Mouse (Mus musculus) CH12.LX (cell line): Measurements from ENCODE around the gene Zbtb38. TPM values are rescaled to one million over a fixed set of nuclear protein-coding genes. Genes with fewer than 3 reads are reported as not detected.

Source experiments
- DNase-seq: peaks from one replicate; pipeline ENCODE4 v3.0.0-alpha.2; 2013; ENCODE audit errors: extremely low read depth
- H3K27ac ChIP-seq: 2 replicates; pipeline ENCODE4 v1.5.1; 2012; ENCODE audit warnings: low read depth, mild to moderate bottlenecking, control low read depth, moderate library complexity; ENCODE audit not compliant: insufficient read depth
- H3K27me3 ChIP-seq: replicated peaks from 2 replicates; pipeline ENCODE3; 2012; ENCODE audit warnings: inconsistent platforms
- H3K36me3 ChIP-seq, 2 experiments: replicated peaks in 1 of 2; 2 replicates each; pipeline versions ENCODE3 to v1.6.1; 2012; ENCODE audit warnings: inconsistent platforms in 1 of 2, low read length in 1 of 2, mild to moderate bottlenecking in 1 of 2, mixed read lengths in 1 of 2, moderate library complexity in 1 of 2; ENCODE audit not compliant: control insufficient read depth in 1 of 2, insufficient read depth in 1 of 2
- H3K4me1 ChIP-seq, 2 experiments: 2 replicates each; pipeline ENCODE4 v1.6.1; 2012; ENCODE audit warnings: inconsistent platforms in 1 of 2, moderate library complexity in 1 of 2; ENCODE audit not compliant: insufficient read depth in 2 of 2, control insufficient read depth in 1 of 2
- H3K4me2 ChIP-seq: 2 replicates; pipeline ENCODE4 v1.6.1; 2012; ENCODE audit warnings: low read depth, mild to moderate bottlenecking, control low read depth; ENCODE audit not compliant: poor library complexity, insufficient read depth, severe bottlenecking
- H3K4me3 ChIP-seq, 3 experiments: fragments of 150-350 bp in 1 of 3; sonication (generic) in 1 of 3; replicated peaks in 1 of 3; 2 replicates each; pipeline versions ENCODE3 to v1.5.1; 2011 to 2012; ENCODE audit warnings: low read depth in 2 of 3, low read length in 2 of 3, mild to moderate bottlenecking in 2 of 3, moderate library complexity in 2 of 3, control low read depth in 1 of 3, improper control_type of control experiment in 1 of 3, inconsistent platforms in 1 of 3, mixed read lengths in 1 of 3; ENCODE audit not compliant: poor library complexity in 1 of 3
- H3K79me2 ChIP-seq: replicated peaks from 2 replicates; pipeline ENCODE4 v1.6.1; 2012; ENCODE audit warnings: mild to moderate bottlenecking, moderate library complexity; ENCODE audit not compliant: control insufficient read depth, poor library complexity, insufficient read depth, severe bottlenecking; ENCODE audit errors: extremely low read depth
- H3K9ac ChIP-seq: 2 replicates; pipeline ENCODE4 v1.6.1; 2012; ENCODE audit warnings: low read depth, mild to moderate bottlenecking, control low read depth, moderate library complexity; ENCODE audit not compliant: insufficient read depth
- H3K9me3 ChIP-seq: replicated peaks from 2 replicates; pipeline ENCODE3; 2012; ENCODE audit warnings: low read length, inconsistent platforms, mixed read lengths
- BHLHE40 ChIP-seq: IDR thresholded peaks from 2 replicates; pipeline ENCODE4 v1.6.1; 2011; ENCODE audit warnings: mild to moderate bottlenecking, low read depth, low read length, improper control_type of control experiment
- E2F4 ChIP-seq: IDR thresholded peaks from 2 replicates; pipeline ENCODE4 v1.6.1; 2011; ENCODE audit warnings: low read depth, low read length, improper control_type of control experiment; ENCODE audit not compliant: insufficient replicate concordance
- ELF1 ChIP-seq: IDR thresholded peaks from 2 replicates; pipeline ENCODE4 v1.6.1; 2014; ENCODE audit warnings: low read depth, mild to moderate bottlenecking, inconsistent platforms, low read length, improper control_type of control experiment
- ETS1 ChIP-seq: conservative IDR thresholded peaks from 2 replicates; pipeline ENCODE4 v1.6.1; 2012; ENCODE audit warnings: low read depth, mild to moderate bottlenecking, inconsistent platforms, low read length, improper control_type of control experiment, moderate library complexity
- MAFK ChIP-seq: IDR thresholded peaks from 2 replicates; pipeline ENCODE4 v1.6.1; 2011; ENCODE audit warnings: low read length, improper control_type of control experiment; ENCODE audit not compliant: insufficient replicate concordance
- MAX ChIP-seq: IDR thresholded peaks from 2 replicates; pipeline ENCODE4 v1.6.1; 2011; ENCODE audit warnings: low read length, improper control_type of control experiment
- MYC ChIP-seq: IDR thresholded peaks from 2 replicates; pipeline ENCODE4 v1.6.1; 2011; ENCODE audit warnings: low read depth, mild to moderate bottlenecking, improper control_type of control experiment, low read length
- NRF1 ChIP-seq: IDR thresholded peaks from 2 replicates; pipeline ENCODE4 v1.6.1; 2014; ENCODE audit warnings: low read depth, mild to moderate bottlenecking, inconsistent platforms, low read length, improper control_type of control experiment, moderate library complexity
- POLR2A ChIP-seq: IDR thresholded peaks from 2 replicates; pipeline ENCODE4 v1.6.1; 2011; ENCODE audit warnings: low read depth, mild to moderate bottlenecking, improper control_type of control experiment, low read length
- POLR2AphosphoS2 ChIP-seq: IDR thresholded peaks from 2 replicates; pipeline ENCODE4 v1.6.1; 2011; ENCODE audit warnings: low read depth, low read length, improper control_type of control experiment
- RCOR1 ChIP-seq: conservative IDR thresholded peaks from 2 replicates; pipeline ENCODE4 v1.6.1; 2012; ENCODE audit warnings: low read depth, mild to moderate bottlenecking, inconsistent platforms, low read length, improper control_type of control experiment
- SIN3A ChIP-seq: IDR thresholded peaks from 2 replicates; pipeline ENCODE4 v1.6.1; 2012; ENCODE audit warnings: low read length, improper control_type of control experiment, inconsistent platforms
- SMC3 ChIP-seq: IDR thresholded peaks from 2 replicates; pipeline ENCODE4 v1.6.1; 2011; ENCODE audit warnings: low read depth, low read length, improper control_type of control experiment
- UBTF ChIP-seq: IDR thresholded peaks from 2 replicates; pipeline ENCODE4 v1.6.1; 2012; ENCODE audit warnings: low read depth, mild to moderate bottlenecking, inconsistent platforms, low read length, improper control_type of control experiment, moderate library complexity
- USF1 ChIP-seq: IDR thresholded peaks from 2 replicates; pipeline ENCODE4 v1.6.1; 2014; ENCODE audit warnings: low read depth, mild to moderate bottlenecking, inconsistent platforms, low read length, improper control_type of control experiment
- USF2 ChIP-seq: conservative IDR thresholded peaks from 2 replicates; pipeline ENCODE4 v1.6.1; 2011; ENCODE audit warnings: low read depth, low read length, improper control_type of control experiment
- ZC3H11A ChIP-seq: IDR thresholded peaks from 2 replicates; pipeline ENCODE4 v1.6.1; 2012; ENCODE audit warnings: low read depth, mild to moderate bottlenecking, inconsistent platforms, low read length, improper control_type of control experiment
- ZKSCAN1 ChIP-seq: IDR thresholded peaks from 2 replicates; pipeline ENCODE4 v1.6.1; 2012; ENCODE audit warnings: low read depth, inconsistent platforms, low read length, improper control_type of control experiment, borderline replicate concordance
- dilution Hi-C: fragments of 300-500 bp; cut with MboI; formaldehyde crosslinking; loops from 2 replicates; pipeline ENCODE4 v1.14.3; 2020; ENCODE audit warnings: low sequenced_read_pairs; ENCODE audit not compliant: extremely low pct_unique_long_range_greater_than_20kb, extremely low pct_ligation_motif_present
- in situ Hi-C: fragments of 300-500 bp; cut with MboI; formaldehyde crosslinking; loops from 3 replicates; pipeline ENCODE4 v1.14.3; 2019; ENCODE audit warnings: low sequenced_read_pairs, low pct_ligation_motif_present, low pct_unique_long_range_greater_than_20kb, mixed read lengths
- polyA plus RNA-seq: library from polyadenylated mRNA; unstranded; fragments of >175 nt; gene quantifications from 2 replicates; pipeline ENCODE4 v1.2.1, GENCODE M21; 2012; ENCODE audit warnings: low read depth; ENCODE audit not compliant: insufficient read length
- total RNA-seq, 2 experiments: library from RNA; depleted of rRNA; stranded (reverse); fragments of 300-350 nt in 1 of 2; fragments of >200 nt in 1 of 2; gene quantifications; 2 replicates each; pipeline ENCODE4 v1.2.3; 2012 to 2014

The Zbtb38 gene
- total and polyA plus RNA-seq, 3 experiments, result 51.7 to 102 (median 68.8) TPM

DNA sequence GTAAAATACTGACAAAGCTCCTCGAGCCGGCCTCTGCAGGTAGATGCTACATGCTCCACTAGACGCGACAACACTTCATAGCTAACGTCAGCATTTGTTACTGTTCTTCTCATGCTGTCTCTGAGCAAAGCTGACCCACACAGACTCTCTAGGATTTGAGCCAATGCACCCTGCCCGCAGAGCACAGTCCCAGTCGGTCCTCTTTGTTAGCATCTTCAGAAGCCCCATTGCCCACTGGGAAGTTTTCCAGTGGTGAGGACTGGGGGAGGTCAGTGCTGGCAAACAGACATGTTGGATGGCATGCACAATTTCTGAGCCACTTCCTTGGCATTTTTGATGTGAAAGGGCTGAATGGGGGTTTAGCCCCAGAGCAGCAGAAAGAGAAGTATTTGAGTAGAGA, 113.2 kb downstream of the Zbtb38 start:
- no peak overlapping the region for H3K9ac ChIP-seq
- no peaks in the 10 kb centered on the region for H3K27me3 ChIP-seq
- H3K4me1 ChIP-seq, result peaks cover 0 to 14% of the 10 kb centered on the region in 2 experiments; a peak in 2 of 4 replicates
- peaks cover 2% of the 10 kb centered on the region for H3K9me3 ChIP-seq
- H3K27ac ChIP-seq, result no peak overlapping the region
- no peaks in the 10 kb centered on the region for H3K79me2 ChIP-seq
- H3K36me3 ChIP-seq, result no peaks in the 10 kb centered on the region
- no peak for TF ChIP-seq UBTF
- TF ChIP-seq MYC, result no peak
- no peak for TF ChIP-seq POLR2AphosphoS2
- no peak for TF ChIP-seq RCOR1
- TF ChIP-seq ELF1, result no peak
- TF ChIP-seq ZKSCAN1, result no peak
- TF ChIP-seq NRF1, result no peak
- TF ChIP-seq POLR2A, result no peak
- no peak for TF ChIP-seq BHLHE40
- no peak for TF ChIP-seq ETS1
- TF ChIP-seq, all 38 proteins: peak for 0
- dilution Hi-C loops (no loop called here), in situ Hi-C loops (no loop called here)
- no peak for DNase-seq
- Histone ChIP-seq H3K4me3 (no peak overlapping the region), H3K4me2 (no peak overlapping the region)

- H3K27me3 ChIP-seq, result no peaks in the 10 kb centered on the region
- in situ Hi-C loops, result no loop called here
- H3K9me3 ChIP-seq, result peaks cover 2% of the 10 kb centered on the region
- H3K4me1 ChIP-seq, result peaks cover 0 to 22% of the 10 kb centered on the region in 2 experiments; a peak in 2 of 4 replicates
- no peaks in the 10 kb centered on the region for H3K79me2 ChIP-seq
- dilution Hi-C loops, result no loop called here
- no peaks in the 10 kb centered on the region for H3K36me3 ChIP-seq
- TF ChIP-seq USF1, result no peak
- TF ChIP-seq BHLHE40, result no peak
- TF ChIP-seq SMC3, result no peak
- no peak for TF ChIP-seq ZC3H11A
- no peak for TF ChIP-seq POLR2AphosphoS2
- no peak for TF ChIP-seq MAFK
- no peak for TF ChIP-seq MAX
- TF ChIP-seq E2F4, result no peak
- no peak for TF ChIP-seq MYC
- no peak for TF ChIP-seq ELF1
- TF ChIP-seq USF2, result no peak
- no peak for TF ChIP-seq SIN3A
- no peak for TF ChIP-seq ETS1
- H3K27ac ChIP-seq, result no peak overlapping the region
- H3K4me3 ChIP-seq, result no peak overlapping the region
- H3K4me2 ChIP-seq, result no peak overlapping the region
- DNase-seq, result no peak
- H3K9ac ChIP-seq, result no peak overlapping the region
Observed at GRCm38 (mm10) chr9:96638508-96638907, 114.1 kb downstream of the Zbtb38 start.
